Mouse (Mus musculus) midbrain, embryonic 15.5 days (tissue): Measurements from ENCODE around the gene Zfp511. TPM values are rescaled to one million over a fixed set of nuclear protein-coding genes. Genes with fewer than 3 reads are reported as not detected.

ENCODE experiments used
- ATAC-seq: fragments of 200-750 bp; cut with Nextera tagmentation; replicated peaks from 2 replicates; pipeline ENCODE4 v1.8.0; 2017; ENCODE audit warnings: moderate TSS enrichment
- H3K27ac ChIP-seq: fragments of 300-500 bp; sonication (generic); 2 replicates; pipeline ENCODE4 v1.5.1; 2015; ENCODE audit warnings: mild to moderate bottlenecking, inconsistent platforms
- H3K27me3 ChIP-seq: fragments of 300-500 bp; sonication (generic); replicated peaks from 2 replicates; pipeline ENCODE4 v1.6.1; 2015; ENCODE audit warnings: inconsistent platforms
- H3K36me3 ChIP-seq: fragments of 300-500 bp; sonication (generic); replicated peaks from 2 replicates; pipeline ENCODE4 v1.6.1; 2015; ENCODE audit warnings: inconsistent platforms
- H3K4me1 ChIP-seq: fragments of 300-500 bp; sonication (generic); 2 replicates; pipeline ENCODE4 v1.6.1; 2015; ENCODE audit warnings: inconsistent platforms
- H3K4me2 ChIP-seq: fragments of 300-500 bp; sonication (generic); 2 replicates; pipeline ENCODE4 v1.6.1; 2015; ENCODE audit warnings: inconsistent platforms, mild to moderate bottlenecking, moderate library complexity
- H3K4me3 ChIP-seq: fragments of 300-500 bp; sonication (generic); 2 replicates; pipeline ENCODE4 v1.5.1; 2015; ENCODE audit warnings: mild to moderate bottlenecking, inconsistent platforms
- H3K9ac ChIP-seq: fragments of 300-500 bp; sonication (generic); 2 replicates; pipeline ENCODE4 v1.6.1; 2015; ENCODE audit warnings: mild to moderate bottlenecking, inconsistent platforms
- H3K9me3 ChIP-seq: fragments of 300-500 bp; sonication (generic); 2 replicates; pipeline ENCODE4 v1.6.1; 2016; ENCODE audit warnings: inconsistent platforms
- WGBS: fragments of 180-500 bp; shearing (Covaris S2); methylation state at CpG from one replicate; pipeline ENCODE4 v1.1.7; 2015; ENCODE audit warnings: mixed read lengths; 5-methylcytosine and 5-hydroxymethylcytosine counted together
- microRNA-seq: library from miRNA; unstranded; fragments of <30 nt; microRNA quantifications from one replicate; pipeline ENCODE4, GENCODE M21; 2016
- polyA plus RNA-seq: library from polyadenylated mRNA; unstranded; fragments of >200 nt; fragmentation: Nextera tagmentation; extraction: Ambion mirVana; gene quantifications from 2 replicates; pipeline ENCODE4 v1.2.1, GENCODE M21; 2015

The Zfp511 gene
- polyA plus RNA-seq, 1 experiment from 2014 or later, result 56.6 TPM

DNA sequence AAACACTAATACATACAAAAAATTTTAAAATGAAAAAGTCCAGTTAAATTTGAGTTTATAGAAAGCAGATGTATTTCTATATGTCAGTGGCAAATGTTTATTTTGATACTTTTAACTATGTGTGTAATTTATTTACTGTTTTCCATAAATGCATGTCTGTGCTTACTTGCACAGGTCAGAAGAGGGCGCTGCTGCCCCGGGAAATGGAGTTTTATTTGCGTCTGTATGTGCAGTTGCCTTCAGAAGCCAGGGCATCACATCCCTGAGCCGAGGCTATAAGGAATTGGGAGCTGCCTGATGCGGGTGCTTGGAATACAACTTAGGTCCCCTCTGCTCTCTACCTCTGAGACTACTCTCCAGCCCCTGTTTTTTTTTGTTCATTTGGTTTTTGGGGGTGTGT lies 42.5 kb downstream of the Zfp511 start:
- peak overlapping the region; percentile 51; the same call in 1 of the 2 replicates for H3K4me2 ChIP-seq
- no peaks in the 10 kb centered on the region; the same call in 1 of the 2 replicates for H3K36me3 ChIP-seq
- ATAC-seq, result no peak
- no peaks in the 10 kb centered on the region for H3K9me3 ChIP-seq
- 7% methylated on average over 5 of the region's 5 CpGs for WGBS
- H3K4me1 ChIP-seq, result peaks cover 31% of the 10 kb centered on the region
- H3K4me3 ChIP-seq, result no peak overlapping the region
- peaks cover 5% of the 10 kb centered on the region; the same call in 1 of the 2 replicates for H3K27me3 ChIP-seq
- no peak overlapping the region for H3K9ac ChIP-seq
- H3K27ac ChIP-seq, result no peak overlapping the region

- H3K9me3 ChIP-seq, result no peaks in the 10 kb centered on the region
- H3K4me3 ChIP-seq, result peak overlapping the region; percentile 66
- peaks cover 31% of the 10 kb centered on the region for H3K4me1 ChIP-seq
- no peaks in the 10 kb centered on the region for H3K27me3 ChIP-seq
- peak overlapping the region; percentile 96 for H3K27ac ChIP-seq
- ATAC-seq, result peak; percentile 79
- peak overlapping the region; percentile 76 for H3K9ac ChIP-seq
- no peaks in the 10 kb centered on the region for H3K36me3 ChIP-seq
- H3K4me2 ChIP-seq, result peak overlapping the region; percentile 51
- WGBS, result under 1% methylated on average over 24 of the region's 24 CpGs
These were observed 44.4 kb downstream of the Zfp511 start for GRCm38 (mm10) chr7:140080503-140081156.

GRCm38 (mm10) chr7:140081408-140082241 lies 45.4 kb downstream of the Zfp511 start:
- Histone ChIP-seq H3K4me2 (peak overlapping the region; percentile 51), H3K27ac (peak overlapping the region; percentile 96), H3K36me3 (no peaks in the 10 kb centered on the region), H3K9me3 (no peaks in the 10 kb centered on the region), H3K4me1 (peaks cover 31% of the 10 kb centered on the region), H3K9ac (peak overlapping the region; percentile 76), H3K27me3 (no peaks in the 10 kb centered on the region), H3K4me3 (peak overlapping the region; percentile 66)
- peak; percentile 48 for ATAC-seq
- WGBS, result 7% methylated on average over 20 of the region's 20 CpGs

GRCm38 (mm10) chr7:140082242-140082678 lies 46.1 kb downstream of the Zfp511 start, which contains the start of gene Caly:
Caly (minus strand) TSS chr7:140082548.
- 2% methylated on average over 18 of the region's 18 CpGs for WGBS
- Histone ChIP-seq H3K27me3 (no peaks in the 10 kb centered on the region), H3K9me3 (no peaks in the 10 kb centered on the region), H3K4me3 (peak within 1 kb of the TSS; percentile 66), H3K36me3 (no peaks in the 10 kb centered on the region), H3K4me2 (peak within 1 kb of the TSS; percentile 51), H3K27ac (peak within 1 kb of the TSS; percentile 96), H3K4me1 (peaks cover 31% of the 10 kb centered on the region), H3K9ac (peak within 1 kb of the TSS; percentile 76)
- ATAC-seq, result peak; percentile 90

Small RNAs within 50 kb of the gene (microRNA-seq; reads per million reads assigned to microRNA genes)
- gene Mir7062, result 0.74 reads per million

Other genes with a start within 250 kb of the Zfp511 start
- gene Adgra1, start 202.2 kb upstream of the Zfp511 start, polyA plus RNA-seq, result 28.4 and 35.2 TPM in 2 replicates
- 20.2 and 22.4 TPM in 2 replicates for gene Kndc1, start 141.7 kb upstream of the Zfp511 start, polyA plus RNA-seq
- gene Utf1, start 92.6 kb upstream of the Zfp511 start, polyA plus RNA-seq, result not detected in 2 replicates
- 0.83 and 1.3 TPM in 2 replicates for gene 6430531B16Rik, start 57.6 kb upstream of the Zfp511 start, polyA plus RNA-seq
- gene Adam8, start 43.8 kb upstream of the Zfp511 start, polyA plus RNA-seq, result 4.5 TPM in 2 replicates
- 61.3 and 62.6 TPM in 2 replicates for gene Tubgcp2, start 278 bp downstream of the Zfp511 start, polyA plus RNA-seq
- gene Msx3, start 12.7 kb downstream of the Zfp511 start, polyA plus RNA-seq, result 1.2 TPM in 2 replicates
- 277 and 280 TPM in 2 replicates for gene Caly, start 46.2 kb downstream of the Zfp511 start, polyA plus RNA-seq
- not detected in 2 replicates for gene Prap1, start 57.0 kb downstream of the Zfp511 start, polyA plus RNA-seq
- gene Fuom, start 66.0 kb downstream of the Zfp511 start, polyA plus RNA-seq, result 33.7 and 34.1 TPM in 2 replicates
- 7.4 and 7.5 TPM in 2 replicates for gene Paox, start 79.4 kb downstream of the Zfp511 start, polyA plus RNA-seq
- gene Echs1, start 80.1 kb downstream of the Zfp511 start, polyA plus RNA-seq, result 107 and 108 TPM in 2 replicates
- gene Mtg1, start 101.2 kb downstream of the Zfp511 start, polyA plus RNA-seq, result 32.4 and 34.8 TPM in 2 replicates
- 23.7 and 25.5 TPM in 2 replicates for gene Sprn, start 118.5 kb downstream of the Zfp511 start, polyA plus RNA-seq
- gene Olfr522, start 128.4 kb downstream of the Zfp511 start, polyA plus RNA-seq, result not detected in 2 replicates
- not detected in 2 replicates for gene Olfr523, start 136.8 kb downstream of the Zfp511 start, polyA plus RNA-seq
- gene Olfr524, start 169.6 kb downstream of the Zfp511 start, polyA plus RNA-seq, result not detected in 2 replicates
- gene Cd163l1, start 181.9 kb downstream of the Zfp511 start, polyA plus RNA-seq, result not detected in 2 replicates
- not detected in 2 replicates for gene 5830411N06Rik, start 210.9 kb downstream of the Zfp511 start, polyA plus RNA-seq